Mouse (Mus musculus): ENCODE results near the gene Acss2.

- TF ChIP-seq POLR2A (IDR thresholded peaks at IDR 0.05; ENCODE audit: low read depth, low read length) (no peak), CTCF (IDR thresholded peaks at IDR 0.05; ENCODE audit: borderline replicate concordance, insufficient read depth, low read length) (no peak)
Measured at GRCm38 (mm10) chr2:155562209-155562608, 44.5 kb downstream of the Acss2 start.

All from embryonic fibroblast, embryonic 13.5 days (primary cell).